Mouse (Mus musculus): ENCODE results near the gene Trim14.
"Not testable (repeated sequence)": the region's sequence is repeated elsewhere in the genome, so short reads cannot be mapped to it uniquely, and the experiment has no call there.

DNA sequence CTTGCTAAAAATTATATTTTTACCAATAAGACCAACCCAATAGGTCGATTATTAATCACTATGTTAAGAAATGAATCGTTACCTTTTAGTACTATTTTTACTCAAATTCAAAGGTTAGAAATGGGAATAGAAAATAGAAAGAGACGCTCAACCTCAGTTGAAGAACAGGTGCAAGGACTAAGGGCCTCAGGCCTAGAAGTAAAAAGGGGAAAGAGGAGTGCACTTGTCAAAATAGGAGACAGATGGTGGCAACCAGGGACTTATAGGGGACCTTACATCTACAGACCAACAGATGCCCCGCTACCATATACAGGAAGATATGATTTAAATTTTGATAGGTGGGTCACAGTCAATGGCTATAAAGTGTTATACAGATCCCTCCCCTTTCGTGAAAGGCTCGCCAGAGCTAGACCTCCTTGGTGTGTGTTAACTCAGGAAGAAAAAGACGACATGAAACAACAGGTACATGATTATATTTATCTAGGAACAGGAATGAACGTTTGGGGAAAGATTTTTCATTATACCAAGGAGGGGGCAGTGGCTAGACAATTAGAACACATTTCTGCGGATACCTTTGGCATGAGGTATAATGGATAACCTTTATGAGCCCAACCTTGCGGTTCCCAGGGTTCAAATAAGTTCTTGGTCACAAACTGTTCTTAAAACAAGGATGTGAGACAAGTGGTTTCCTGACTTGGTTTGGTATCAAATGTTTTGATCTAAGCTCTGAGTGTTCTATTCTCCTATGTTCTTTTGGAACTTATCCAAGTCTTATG, 39.8 kb upstream of the Trim14 start:
- not testable (repeated sequence) for TF ChIP-seq HCFC1 (IDR thresholded peaks at IDR 0.05; ENCODE audit: borderline replicate concordance, insufficient read depth, low read length); CHD2 (IDR thresholded peaks at IDR 0.05; ENCODE audit: low read depth, low read length); ZC3H11A (IDR thresholded peaks at IDR 0.05; ENCODE audit: borderline replicate concordance, low read depth, low read length)
